Mouse (Mus musculus): ENCODE data around the gene Dcun1d1.

The Dcun1d1 gene

GRCm38 (mm10) chr3:35931359-35931758, 5.9 kb downstream of the Dcun1d1 start:
- no peak for DNase-seq (ENCODE audit: low spot score in 2 of 2)

GRCm38 (mm10) chr3:35929831-35930230, 7.4 kb downstream of the Dcun1d1 start:
- no peak for DNase-seq (ENCODE audit: low spot score in 2 of 2)

- peak in 1 of 2 experiments; percentile 31 for DNase-seq (ENCODE audit: low spot score in 2 of 2)
Measured at GRCm38 (mm10) chr3:35929406-35929805, 7.8 kb downstream of the Dcun1d1 start.

GRCm38 (mm10) chr3:35925852-35926251, 11.4 kb downstream of the Dcun1d1 start:
- DNase-seq (ENCODE audit: low spot score in 2 of 2) = no peak

GRCm38 (mm10) chr3:35924007-35924406, 13.2 kb downstream of the Dcun1d1 start:
- no peak for DNase-seq (ENCODE audit: low spot score in 2 of 2)

GRCm38 (mm10) chr3:35923495-35923894, 13.8 kb downstream of the Dcun1d1 start:
- DNase-seq (ENCODE audit: low spot score in 2 of 2) = no peak

- no peak for DNase-seq (ENCODE audit: low spot score in 2 of 2)
Measured at GRCm38 (mm10) chr3:35922522-35922921, 14.7 kb downstream of the Dcun1d1 start.

GRCm38 (mm10) chr3:35918229-35918628, 19.0 kb downstream of the Dcun1d1 start:
- no peak for DNase-seq (ENCODE audit: low spot score in 2 of 2)

GRCm38 (mm10) chr3:35908982-35909680, 28.1 kb downstream of the Dcun1d1 start:
- DNase-seq (ENCODE audit: low spot score in 2 of 2) = no peak

- DNase-seq (ENCODE audit: low spot score in 2 of 2) = no peak
Measured at GRCm38 (mm10) chr3:35900555-35901204, 36.6 kb downstream of the Dcun1d1 start.

- no peak for DNase-seq (ENCODE audit: low spot score in 2 of 2)
Measured at GRCm38 (mm10) chr3:35899109-35899508, 38.1 kb downstream of the Dcun1d1 start.

GRCm38 (mm10) chr3:35897900-35898299, 39.3 kb downstream of the Dcun1d1 start:
- no peak for DNase-seq (ENCODE audit: low spot score in 2 of 2)

GRCm38 (mm10) chr3:35893156-35893555, 44.1 kb downstream of the Dcun1d1 start:
- no peak for DNase-seq (ENCODE audit: low spot score in 2 of 2)

- no peak for DNase-seq (ENCODE audit: low spot score in 2 of 2)
Measured at GRCm38 (mm10) chr3:35891123-35891522, 46.1 kb downstream of the Dcun1d1 start.

- DNase-seq (ENCODE audit: low spot score in 2 of 2) = no peak
Measured at GRCm38 (mm10) chr3:35889531-35889930, 47.7 kb downstream of the Dcun1d1 start.

- DNase-seq (ENCODE audit: low spot score in 2 of 2) = no peak
Measured at GRCm38 (mm10) chr3:35883267-35883666, 54.0 kb downstream of the Dcun1d1 start.

- no peak for DNase-seq (ENCODE audit: low spot score in 2 of 2)
Measured at GRCm38 (mm10) chr3:35849326-35849725, 87.9 kb downstream of the Dcun1d1 start.

All from frontal cortex, postnatal 36 days (tissue).